Mouse (Mus musculus) liver, embryonic 11.5 days (tissue): ENCODE data around the gene Hmcn1. TPM values are rescaled to one million over a fixed set of nuclear protein-coding genes. Genes with fewer than 3 reads are reported as not detected.

ENCODE experiments used
- ATAC-seq: fragments of 200-750 bp; cut with Nextera tagmentation; replicated peaks from 2 replicates; pipeline ENCODE4 v1.8.0; 2017; ENCODE audit warnings: moderate number of reproducible peaks, mild to moderate bottlenecking, moderate TSS enrichment, moderate library complexity; ENCODE audit not compliant: low FRiP score
- DNase-seq: peaks from one replicate; pipeline ENCODE4 v3.0.0-alpha.2; 2017; ENCODE audit warnings: low spot score
- H3K27ac ChIP-seq: fragments of 300-500 bp; sonication (generic); 2 replicates; pipeline ENCODE4 v1.5.1; 2014; ENCODE audit warnings: mild to moderate bottlenecking, low read depth, low read length, control low read depth
- H3K27me3 ChIP-seq: fragments of 300-500 bp; sonication (generic); replicated peaks from 2 replicates; pipeline ENCODE4 v1.6.1; 2014; ENCODE audit warnings: low read length, mixed read lengths; ENCODE audit not compliant: control insufficient read depth, insufficient read depth
- H3K36me3 ChIP-seq: fragments of 300-500 bp; sonication (generic); 2 replicates; pipeline ENCODE4 v1.6.1; 2014; ENCODE audit warnings: mild to moderate bottlenecking, low read length, moderate library complexity, mixed read lengths; ENCODE audit not compliant: control insufficient read depth, insufficient read depth
- H3K4me1 ChIP-seq: fragments of 300-500 bp; sonication (generic); replicated peaks from 2 replicates; pipeline ENCODE4 v1.6.1; 2014; ENCODE audit warnings: low read length, mixed read lengths; ENCODE audit not compliant: control insufficient read depth, insufficient read depth
- H3K4me2 ChIP-seq: fragments of 300-500 bp; sonication (generic); 2 replicates; pipeline ENCODE4 v1.6.1; 2014; ENCODE audit warnings: mild to moderate bottlenecking, control low read depth, moderate library complexity
- H3K4me3 ChIP-seq: fragments of 300-500 bp; sonication (generic); 2 replicates; pipeline ENCODE4 v1.5.1; 2014; ENCODE audit warnings: low read depth, low read length, control low read depth
- H3K9ac ChIP-seq: fragments of 300-500 bp; sonication (generic); 2 replicates; pipeline ENCODE4 v1.6.1; 2014; ENCODE audit warnings: low read depth, low read length, control low read depth
- H3K9me3 ChIP-seq: fragments of 300-500 bp; sonication (generic); 2 replicates; pipeline ENCODE4 v1.6.1; 2016; ENCODE audit warnings: low read length, inconsistent platforms, mixed read lengths; ENCODE audit not compliant: control insufficient read depth
- WGBS: fragments of 180-500 bp; shearing (Covaris S2); extraction: QIAGEN DNeasy Blood & Tissue Kit; methylation state at CpG from one replicate; pipeline ENCODE4 v1.1.7; 2014; 5-methylcytosine and 5-hydroxymethylcytosine counted together
- polyA plus RNA-seq: library from polyadenylated mRNA; unstranded; fragments of >200 nt; fragmentation: Nextera tagmentation; extraction: Ambion mirVana; gene quantifications from 2 replicates; pipeline ENCODE4 v1.2.1, GENCODE M21; 2014

Gene Hmcn1
- polyA plus RNA-seq, 1 experiment from 2014 or later: 9.9 TPM

DNA sequence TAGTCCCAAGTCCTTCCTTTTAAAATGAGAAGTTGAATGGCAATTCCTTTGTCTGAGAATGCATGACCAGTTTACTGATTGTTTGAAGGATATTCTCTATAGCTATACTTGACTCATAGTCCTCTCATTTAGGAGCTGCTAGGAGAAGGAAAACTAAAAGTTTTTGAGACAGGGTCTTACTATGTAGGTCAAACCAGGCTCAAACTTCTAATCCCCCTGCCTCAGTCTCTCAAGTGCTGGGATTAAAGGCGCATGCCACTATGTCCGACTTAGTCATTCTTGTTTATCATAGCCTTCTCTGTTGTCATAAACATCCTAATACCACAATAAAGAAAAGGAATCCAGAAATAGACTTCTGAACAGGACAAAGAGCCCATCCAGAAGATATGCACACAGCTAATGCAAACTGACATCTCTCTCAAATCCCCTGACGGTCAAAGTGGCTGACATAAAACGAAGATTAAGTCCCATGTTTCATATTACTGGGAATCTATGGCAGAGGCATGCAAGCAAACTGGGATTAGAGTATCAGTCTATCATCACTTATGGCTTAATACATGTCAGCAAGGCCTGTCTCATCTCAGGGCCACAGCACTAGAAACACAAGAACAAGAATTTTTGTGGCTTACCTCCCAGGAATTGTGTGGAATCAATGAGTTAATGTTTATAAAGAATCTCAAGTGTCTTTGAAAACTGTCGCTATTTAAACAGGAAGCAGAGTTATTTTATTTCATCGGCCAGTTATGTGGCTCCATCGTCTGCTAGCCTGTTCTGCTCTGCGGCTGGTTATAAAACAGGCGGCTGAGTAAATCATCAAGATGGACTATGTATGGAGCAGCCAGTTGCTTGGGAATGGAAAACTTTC lies 188.8 kb downstream of the Hmcn1 start:
- H3K9me3 ChIP-seq: no peaks in the 10 kb centered on the region

GRCm38 (mm10) chr1:150802642-150803041 lies 190.6 kb downstream of the Hmcn1 start:
- Histone ChIP-seq H3K27me3 (no peaks in the 10 kb centered on the region), H3K4me3 (no peak overlapping the region), H3K9ac (no peak overlapping the region), H3K4me1 (no peaks in the 10 kb centered on the region), H3K9me3 (no peaks in the 10 kb centered on the region), H3K36me3 (no peaks in the 10 kb centered on the region; the same call in 1 of the 2 replicates), H3K27ac (no peak overlapping the region), H3K4me2 (no peak overlapping the region)
- DNase-seq: no peak
- no peak for ATAC-seq
- WGBS: 86% methylated on average over 12 of the region's 12 CpGs

More for the DNA sequence above, 188.8 kb downstream of the Hmcn1 start:
- Histone ChIP-seq H3K4me3 (no peak overlapping the region), H3K9ac (no peak overlapping the region), H3K27ac (no peak overlapping the region), H3K4me1 (no peaks in the 10 kb centered on the region), H3K36me3 (peaks cover 3% of the 10 kb centered on the region; the same call in 1 of the 2 replicates), H3K4me2 (no peak overlapping the region), H3K27me3 (no peaks in the 10 kb centered on the region)
- ATAC-seq: no peak
- 70% methylated on average over 9 of the region's 9 CpGs for WGBS
- no peak for DNase-seq

GRCm38 (mm10) chr1:150800611-150801263 lies 192.5 kb downstream of the Hmcn1 start:
- Histone ChIP-seq H3K9me3 (no peaks in the 10 kb centered on the region), H3K4me3 (no peak overlapping the region), H3K27me3 (no peaks in the 10 kb centered on the region), H3K4me2 (no peak overlapping the region), H3K4me1 (no peaks in the 10 kb centered on the region), H3K9ac (no peak overlapping the region), H3K36me3 (no peaks in the 10 kb centered on the region), H3K27ac (no peak overlapping the region)
- ATAC-seq (no peak), DNase-seq (no peak)
- 78% methylated on average over 8 of the region's 8 CpGs for WGBS

- 79% methylated on average over 5 of the region's 5 CpGs for WGBS
- Histone ChIP-seq H3K36me3 (no peaks in the 10 kb centered on the region), H3K27ac (no peak overlapping the region), H3K9ac (no peak overlapping the region), H3K9me3 (no peaks in the 10 kb centered on the region), H3K4me2 (no peak overlapping the region), H3K27me3 (no peaks in the 10 kb centered on the region), H3K4me1 (no peaks in the 10 kb centered on the region), H3K4me3 (no peak overlapping the region)
- no peak for ATAC-seq
- no peak for DNase-seq
Measured at GRCm38 (mm10) chr1:150798651-150799050, 194.6 kb downstream of the Hmcn1 start.

DNA sequence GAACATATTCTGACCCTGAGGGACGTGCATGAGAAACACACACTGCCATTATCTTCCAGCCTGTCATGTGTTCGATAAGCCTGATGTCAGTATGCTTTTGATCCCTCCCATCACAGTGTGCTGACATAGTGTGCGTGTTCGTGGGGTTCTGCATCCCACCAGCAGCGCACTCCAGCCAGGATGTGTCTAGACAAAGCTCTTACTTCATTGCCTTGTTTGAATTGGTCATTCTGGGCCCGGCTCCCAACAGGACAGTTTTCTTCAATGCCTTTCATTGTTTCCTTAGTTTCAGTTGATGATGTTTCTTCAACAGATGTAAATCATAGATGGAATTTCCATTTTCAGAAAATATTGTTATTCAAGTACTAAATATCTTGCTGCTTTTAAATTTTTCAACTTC lies 206.5 kb downstream of the Hmcn1 start:
- Histone ChIP-seq H3K4me1 (no peaks in the 10 kb centered on the region), H3K27me3 (no peaks in the 10 kb centered on the region), H3K27ac (no peak overlapping the region), H3K9ac (no peak overlapping the region), H3K4me2 (no peak overlapping the region), H3K36me3 (no peaks in the 10 kb centered on the region), H3K9me3 (no peaks in the 10 kb centered on the region), H3K4me3 (no peak overlapping the region)
- WGBS: 80% methylated on average over 6 of the region's 6 CpGs
- ATAC-seq (no peak), DNase-seq (no peak)

- Histone ChIP-seq H3K27ac (no peak overlapping the region), H3K36me3 (no peaks in the 10 kb centered on the region), H3K4me1 (no peaks in the 10 kb centered on the region), H3K9me3 (no peaks in the 10 kb centered on the region), H3K4me3 (no peak overlapping the region), H3K27me3 (no peaks in the 10 kb centered on the region), H3K4me2 (no peak overlapping the region), H3K9ac (no peak overlapping the region)
- 81% methylated on average over 15 of the region's 15 CpGs for WGBS
- DNase-seq (no peak), ATAC-seq (no peak)
Measured at GRCm38 (mm10) chr1:150783070-150783842, 210.0 kb downstream of the Hmcn1 start.

- no peak overlapping the region for H3K4me3 ChIP-seq
- no peak overlapping the region for H3K27ac ChIP-seq
- WGBS: 32% methylated on average over 2 of the region's 2 CpGs
- H3K4me1 ChIP-seq: no peaks in the 10 kb centered on the region
- H3K27me3 ChIP-seq: no peaks in the 10 kb centered on the region
- no peak overlapping the region for H3K4me2 ChIP-seq
- H3K9me3 ChIP-seq: no peaks in the 10 kb centered on the region
- DNase-seq (no peak), ATAC-seq (no peak)
- H3K9ac ChIP-seq: no peak overlapping the region
- no peaks in the 10 kb centered on the region for H3K36me3 ChIP-seq
Measured at GRCm38 (mm10) chr1:150779902-150780301, 213.3 kb downstream of the Hmcn1 start.

GRCm38 (mm10) chr1:150776741-150777140 lies 216.5 kb downstream of the Hmcn1 start:
- H3K9ac ChIP-seq: no peak overlapping the region

More at GRCm38 (mm10) chr1:150776741-150777140, 216.5 kb downstream of the Hmcn1 start:
- Histone ChIP-seq H3K4me2 (no peak overlapping the region), H3K4me1 (no peaks in the 10 kb centered on the region), H3K36me3 (no peaks in the 10 kb centered on the region), H3K27me3 (no peaks in the 10 kb centered on the region), H3K27ac (no peak overlapping the region), H3K9me3 (no peaks in the 10 kb centered on the region), H3K4me3 (no peak overlapping the region)
- no peak for ATAC-seq
- DNase-seq: no peak
